Mouse (Mus musculus) E14TG2a.4 (cell line): ENCODE data around the gene Car15.

ENCODE experiments used
- H3K27me3 ChIP-seq: 2 replicates; pipeline ENCODE4 v1.6.1; 2014; ENCODE audit warnings: low read length, control low read depth; ENCODE audit not compliant: insufficient read depth
- H3K36me3 ChIP-seq: 2 replicates; pipeline ENCODE4 v1.6.1; 2014; ENCODE audit warnings: low read length, control low read depth; ENCODE audit not compliant: insufficient read depth
- H3K4me1 ChIP-seq: replicated peaks from 2 replicates; pipeline ENCODE4 v1.6.1; 2014; ENCODE audit warnings: low read depth, low read length, control low read depth
- H3K4me3 ChIP-seq: replicated peaks from 2 replicates; pipeline ENCODE4 v1.5.1; 2014; ENCODE audit warnings: mild to moderate bottlenecking, low read length
- H3K9me3 ChIP-seq: 2 replicates; pipeline ENCODE4 v1.6.1; 2014; ENCODE audit warnings: low read length, control low read depth
- CTCF ChIP-seq: conservative IDR thresholded peaks from 2 replicates; pipeline ENCODE4 v1.5.1; 2014; ENCODE audit warnings: low read length
- NANOG ChIP-seq: IDR thresholded peaks from 2 replicates; pipeline ENCODE4 v1.6.1; 2014; ENCODE audit warnings: borderline replicate concordance, low read length, mixed read lengths
- POU5F1 ChIP-seq: IDR thresholded peaks from 2 replicates; pipeline ENCODE4 v1.6.1; 2014; ENCODE audit warnings: low read length, borderline replicate concordance

Gene Car15

GRCm38 (mm10) chr16:17831781-17832180, 6.4 kb downstream of the Car15 start:
- peaks cover 94% of the 10 kb centered on the region for H3K27me3 ChIP-seq
- H3K4me1 ChIP-seq, result peaks cover 40% of the 10 kb centered on the region
- peak overlapping the region; percentile 20; the same call in 1 of the 2 replicates for H3K4me3 ChIP-seq
- H3K9me3 ChIP-seq, result no peaks in the 10 kb centered on the region
- TF ChIP-seq NANOG (no peak), POU5F1 (no peak), CTCF (peak; percentile 18; the same call in 1 of the 2 replicates)
- no peaks in the 10 kb centered on the region for H3K36me3 ChIP-seq

DNA sequence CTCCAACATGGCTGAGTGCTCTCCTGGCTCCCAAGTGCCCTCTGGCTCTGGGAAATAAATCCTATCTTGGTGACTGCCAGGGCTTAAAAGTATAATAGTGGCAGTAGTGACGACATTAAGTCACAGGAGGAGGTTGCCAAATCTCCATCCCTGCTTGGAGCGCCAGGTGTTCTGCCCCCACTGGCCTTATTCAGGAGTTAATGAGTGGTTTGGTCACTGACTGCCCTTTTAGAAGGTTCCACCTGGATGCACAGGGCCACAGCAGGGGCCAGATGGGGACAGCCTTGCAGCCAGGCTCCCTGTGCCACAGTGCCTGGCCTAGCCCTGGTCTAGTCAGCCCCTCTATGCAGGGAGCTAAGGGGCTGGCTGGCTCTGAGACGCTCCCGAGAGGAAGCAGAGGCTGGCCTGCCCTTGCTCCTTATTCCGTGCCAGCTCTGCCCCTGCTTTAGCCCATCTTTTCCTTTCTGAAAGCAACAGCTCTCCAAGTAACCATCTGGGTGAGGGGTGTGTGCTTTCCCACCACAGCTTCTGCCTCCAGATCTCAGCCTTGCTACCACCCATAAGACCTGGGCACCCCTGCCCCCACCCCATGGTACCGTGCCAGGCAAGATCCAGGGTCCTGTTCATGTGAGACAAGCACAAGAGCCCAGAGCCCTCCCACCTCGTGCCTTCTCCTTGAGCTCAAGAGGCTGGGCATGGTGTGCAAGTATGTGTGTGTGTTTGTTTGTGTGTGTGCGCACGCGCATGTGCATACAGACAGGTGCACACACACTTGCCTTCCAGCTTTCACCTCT, 7.6 kb downstream of the Car15 start:
- Histone ChIP-seq H3K4me1 (peaks cover 39% of the 10 kb centered on the region), H3K36me3 (no peaks in the 10 kb centered on the region), H3K27me3 (peaks cover 87% of the 10 kb centered on the region), H3K4me3 (no peak overlapping the region), H3K9me3 (no peaks in the 10 kb centered on the region)
- TF ChIP-seq POU5F1 (no peak), CTCF (no peak), NANOG (no peak)

- Histone ChIP-seq H3K4me1 (peaks cover 29% of the 10 kb centered on the region), H3K9me3 (no peaks in the 10 kb centered on the region), H3K27me3 (peaks cover 75% of the 10 kb centered on the region), H3K4me3 (no peak overlapping the region), H3K36me3 (no peaks in the 10 kb centered on the region)
- TF ChIP-seq CTCF (no peak), POU5F1 (no peak)
Observed at GRCm38 (mm10) chr16:17828867-17829266, 9.3 kb downstream of the Car15 start.

- no peak for TF ChIP-seq NANOG
- TF ChIP-seq CTCF, result no peak
- no peak for TF ChIP-seq POU5F1
- Histone ChIP-seq H3K4me1 (peaks cover 29% of the 10 kb centered on the region), H3K9me3 (no peaks in the 10 kb centered on the region), H3K4me3 (no peak overlapping the region), H3K36me3 (no peaks in the 10 kb centered on the region), H3K27me3 (peaks cover 76% of the 10 kb centered on the region)
Observed at GRCm38 (mm10) chr16:17828229-17828628, 9.9 kb downstream of the Car15 start.

- Histone ChIP-seq H3K27me3 (peaks cover 64% of the 10 kb centered on the region), H3K9me3 (no peaks in the 10 kb centered on the region), H3K4me1 (peaks cover 14% of the 10 kb centered on the region), H3K4me3 (no peak overlapping the region), H3K36me3 (no peaks in the 10 kb centered on the region)
- TF ChIP-seq NANOG (no peak), CTCF (no peak), POU5F1 (no peak)
Observed at GRCm38 (mm10) chr16:17826500-17826899, 11.7 kb downstream of the Car15 start.

GRCm38 (mm10) chr16:17816528-17816927, 21.6 kb downstream of the Car15 start:
- Histone ChIP-seq H3K9me3 (no peaks in the 10 kb centered on the region), H3K36me3 (no peaks in the 10 kb centered on the region), H3K4me1 (peaks cover 11% of the 10 kb centered on the region), H3K4me3 (no peak overlapping the region), H3K27me3 (peaks cover 89% of the 10 kb centered on the region)
- TF ChIP-seq POU5F1 (no peak), NANOG (no peak), CTCF (no peak)

DNA sequence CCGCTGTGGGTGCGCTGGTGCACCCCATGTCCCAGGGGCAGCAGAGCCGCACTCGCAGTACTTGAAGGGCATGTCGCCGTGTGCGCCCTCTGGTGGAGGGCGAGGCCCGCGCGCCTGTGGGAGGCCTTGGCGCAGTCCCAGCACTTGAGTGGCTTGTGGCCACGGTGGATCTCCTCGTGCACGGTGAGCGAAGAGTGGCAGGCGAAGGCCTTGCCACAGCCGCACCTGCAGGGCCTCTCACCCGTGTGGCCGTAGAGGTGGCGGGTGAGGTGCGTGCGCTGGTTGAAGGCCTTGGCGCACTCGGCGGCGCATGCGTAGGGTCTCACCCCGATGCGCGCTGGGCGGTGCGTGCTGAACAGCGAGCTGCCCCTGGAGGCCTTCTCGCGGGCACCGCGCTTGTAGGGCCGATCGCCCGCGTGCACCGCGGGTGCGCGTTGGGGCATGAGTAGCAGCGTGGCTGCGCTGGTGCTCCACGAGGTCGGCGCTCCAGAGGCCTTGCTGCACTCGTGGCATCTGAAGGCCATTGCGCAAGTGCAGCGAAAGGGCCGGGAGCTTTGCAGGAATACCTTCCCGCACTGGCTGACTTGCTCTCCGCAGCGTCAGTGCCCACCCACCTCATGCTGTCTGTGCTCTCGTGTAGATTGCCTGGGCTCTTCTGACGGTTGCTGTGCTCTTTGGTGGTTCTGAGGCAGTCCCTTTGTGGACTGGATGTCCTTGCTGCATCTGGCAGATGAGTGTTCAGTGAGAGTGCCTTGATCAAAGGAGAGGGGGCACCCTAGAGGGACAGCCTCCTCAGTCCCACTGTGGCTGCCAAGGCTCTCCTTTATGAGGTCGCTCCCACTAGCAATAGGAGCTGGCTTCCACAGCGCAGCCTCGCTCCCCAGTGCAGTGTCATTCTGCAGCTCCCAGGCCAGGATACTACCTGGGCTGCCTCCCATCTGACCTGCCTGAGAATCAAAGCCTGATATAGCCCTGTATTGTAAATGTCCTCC, 22.5 kb downstream of the Car15 start:
- H3K36me3 ChIP-seq, result no peaks in the 10 kb centered on the region
- no peak for TF ChIP-seq POU5F1
- TF ChIP-seq NANOG, result no peak
- peak; percentile 22; the same call in 1 of the 2 replicates for TF ChIP-seq CTCF
- H3K9me3 ChIP-seq, result no peaks in the 10 kb centered on the region
- peaks cover 88% of the 10 kb centered on the region for H3K27me3 ChIP-seq
- H3K4me1 ChIP-seq, result peaks cover 11% of the 10 kb centered on the region
- peak overlapping the region; percentile 76 for H3K4me3 ChIP-seq

DNA sequence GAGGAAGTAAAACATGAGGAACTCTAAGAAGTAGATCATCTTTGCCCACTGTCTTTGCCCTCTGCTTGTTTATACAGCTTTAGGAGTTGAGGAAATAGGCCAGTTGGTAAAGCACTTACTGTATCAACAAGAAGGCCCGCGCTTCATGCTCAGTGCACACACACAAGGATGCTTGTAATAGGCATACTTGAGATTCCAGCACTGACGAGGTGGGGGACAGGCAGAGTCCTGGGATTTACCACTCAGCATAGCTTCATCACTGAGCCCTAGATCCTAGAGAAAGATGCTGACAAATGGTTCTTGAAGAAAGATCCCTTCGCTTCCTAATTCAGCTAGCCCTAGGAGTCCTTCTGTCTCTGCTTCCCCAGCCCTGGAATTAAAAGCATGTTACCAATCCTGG, 25.0 kb downstream of the Car15 start:
- TF ChIP-seq CTCF, result no peak
- no peak for TF ChIP-seq POU5F1
- TF ChIP-seq NANOG, result no peak
- H3K27me3 ChIP-seq, result peaks cover 90% of the 10 kb centered on the region
- H3K4me3 ChIP-seq, result no peak overlapping the region
- no peaks in the 10 kb centered on the region for H3K9me3 ChIP-seq
- no peaks in the 10 kb centered on the region for H3K36me3 ChIP-seq
- peaks cover 12% of the 10 kb centered on the region for H3K4me1 ChIP-seq
